Mouse (Mus musculus) spleen, postnatal 0 days (tissue): ENCODE results near the gene Vdr. TPM values are rescaled to one million over a fixed set of nuclear protein-coding genes. Genes with fewer than 3 reads are reported as not detected.

Source experiments
- polyA plus RNA-seq: library from polyadenylated mRNA; unstranded; fragments of >200 nt; fragmentation: Nextera tagmentation; extraction: Ambion mirVana; gene quantifications from 2 replicates; pipeline ENCODE4 v1.2.1, GENCODE M21; 2015

Gene Vdr
- polyA plus RNA-seq = 0.78 and 1.1 TPM in 2 replicates

DNA sequence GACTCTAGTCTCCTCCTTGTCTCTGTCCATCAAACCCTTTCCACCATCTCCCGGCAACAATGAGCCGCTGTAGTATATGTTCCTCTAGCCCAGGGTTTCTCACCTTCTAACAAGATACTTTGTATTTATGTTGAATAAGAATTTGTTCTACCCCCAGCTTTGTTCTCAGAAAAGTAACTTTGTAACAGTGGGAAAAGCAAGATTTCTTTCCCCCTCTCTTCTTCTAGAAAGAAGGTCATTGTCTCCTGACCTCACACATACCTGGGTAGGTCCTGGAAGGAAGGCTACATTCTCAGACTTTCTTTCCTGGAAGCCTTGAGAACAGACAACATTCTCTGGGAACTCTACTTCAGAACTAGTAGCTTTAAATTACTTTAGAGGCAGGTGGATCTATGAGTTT is at the start of gene Vdr:
Gene Vdr, minus strand, starts transcription at position 101 of the 400 bp plus-strand sequence.

DNA sequence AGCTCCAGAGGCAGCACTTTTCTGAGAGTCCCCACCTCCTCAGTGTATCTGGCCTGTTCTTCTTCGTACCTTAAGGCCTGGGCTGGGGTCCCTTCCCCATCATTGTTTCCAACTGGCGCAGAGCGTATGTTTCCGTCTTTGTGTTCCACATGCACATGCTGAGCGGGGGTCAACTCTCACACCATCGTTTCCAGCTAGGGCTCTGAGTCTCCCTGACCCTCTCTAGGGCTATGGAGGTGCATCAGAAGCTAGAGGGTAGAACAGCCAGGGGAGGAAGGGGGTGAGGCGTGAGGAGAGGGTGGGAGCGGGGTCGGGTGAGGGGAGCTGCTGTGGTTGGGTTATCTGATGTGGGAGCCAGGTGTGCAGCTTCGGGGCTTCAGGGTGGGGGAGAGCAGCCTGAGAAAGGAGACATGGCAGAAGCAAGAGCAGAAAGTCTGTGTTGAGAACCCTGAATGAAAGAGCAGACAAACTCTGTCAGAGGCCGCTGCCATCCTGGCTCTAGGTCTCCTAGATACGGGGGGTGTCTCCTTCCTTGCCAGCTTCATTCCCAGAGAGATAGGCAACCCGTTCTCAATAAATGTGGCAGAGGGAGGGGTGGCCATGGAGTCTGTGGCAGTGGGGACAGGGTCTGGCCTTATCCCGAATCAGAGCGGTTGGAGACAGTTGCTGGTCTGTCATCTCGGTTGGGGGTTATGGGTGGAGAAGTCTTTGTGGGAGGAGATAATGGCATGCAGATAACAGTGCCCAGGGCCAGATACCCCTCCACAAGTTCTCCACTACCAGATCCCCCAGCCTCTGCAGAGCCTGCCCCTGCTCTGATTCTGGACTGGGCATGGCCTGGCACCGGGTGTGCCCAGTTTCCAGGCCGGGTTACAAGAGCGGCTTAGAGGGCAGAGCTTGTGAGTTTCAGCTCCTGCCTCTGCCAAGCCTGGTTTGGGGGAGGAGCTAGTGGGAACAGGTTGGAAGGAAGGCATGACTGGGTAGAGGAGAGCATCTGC is 66.1 kb downstream of the Vdr start, which contains the start of gene Hdac7:
Gene Hdac7, minus strand, starts transcription at position 466 of the 998 bp plus-strand sequence.

Other genes starting within 250 kb of the Vdr start
- gene Rpap3, start 204.8 kb downstream of the Vdr start, polyA plus RNA-seq = 16.2 and 16.9 TPM in 2 replicates
- 1.1 and 1.3 TPM in 2 replicates for gene Endou, start 179.3 kb downstream of the Vdr start, polyA plus RNA-seq
- 6.8 and 8.0 TPM in 2 replicates for gene Rapgef3, start 142.7 kb downstream of the Vdr start, polyA plus RNA-seq
- gene Slc48a1, start 132.1 kb downstream of the Vdr start, polyA plus RNA-seq = 103 and 107 TPM in 2 replicates
- gene Hdac7, start 66.1 kb downstream of the Vdr start, polyA plus RNA-seq = 18.5 and 23.6 TPM in 2 replicates
- gene Tmem106c, start 53.6 kb upstream of the Vdr start, polyA plus RNA-seq = 20.0 and 24.5 TPM in 2 replicates
- 0.04 TPM in 1 of 2 replicates, not detected in the other for gene Col2a1, start 94.1 kb upstream of the Vdr start, polyA plus RNA-seq
- 25.9 and 26.0 TPM in 2 replicates for gene Pfkm, start 182.0 kb upstream of the Vdr start, polyA plus RNA-seq
- 16.4 and 18.6 TPM in 2 replicates for gene Senp1, start 183.1 kb upstream of the Vdr start, polyA plus RNA-seq